Mouse (Mus musculus) megakaryocyte, embryonic 14.5 days (primary cell): ENCODE results near the gene Elf5. TPM values are rescaled to one million over a fixed set of nuclear protein-coding genes. Genes with fewer than 3 reads are reported as not detected.

ENCODE experiments used
- H3K27me3 ChIP-seq: replicated peaks from 2 replicates; pipeline ENCODE3; 2012; ENCODE audit warnings: inconsistent platforms
- H3K36me3 ChIP-seq: replicated peaks from 2 replicates; pipeline ENCODE3; 2012; ENCODE audit warnings: low read length, inconsistent platforms, mixed read lengths
- H3K4me1 ChIP-seq: 2 replicates; pipeline ENCODE4 v1.6.1; 2012; ENCODE audit warnings: inconsistent platforms
- H3K4me3 ChIP-seq: replicated peaks from 2 replicates; pipeline ENCODE3; 2012; ENCODE audit warnings: moderate library complexity, mild to moderate bottlenecking, inconsistent platforms
- H3K9me3 ChIP-seq: 2 replicates; pipeline ENCODE4 v1.6.1; 2012; ENCODE audit warnings: inconsistent platforms
- FLI1 ChIP-seq: IDR thresholded peaks from 2 replicates; pipeline ENCODE4 v1.6.1; 2012; ENCODE audit warnings: low read length, inconsistent platforms, mixed read lengths
- GATA1 ChIP-seq: IDR thresholded peaks from 3 replicates; pipeline ENCODE4 v1.6.1; 2012; ENCODE audit warnings: mixed read lengths, low read length, inconsistent platforms, borderline replicate concordance
- polyA plus RNA-seq: library from polyadenylated mRNA; stranded (reverse); fragments of >175 nt; gene quantifications from 2 replicates; pipeline ENCODE4 v1.2.3, GENCODE M21; 2012; ENCODE audit warnings: low replicate concordance; ENCODE audit not compliant: insufficient read depth

Gene Elf5
- not detected in 2 replicates for polyA plus RNA-seq

- H3K9me3 ChIP-seq, result no peaks in the 10 kb centered on the region
- TF ChIP-seq FLI1 (no peak), GATA1 (no peak)
- peaks cover 29% of the 10 kb centered on the region for H3K27me3 ChIP-seq
- no peaks in the 10 kb centered on the region for H3K4me1 ChIP-seq
- no peaks in the 10 kb centered on the region for H3K36me3 ChIP-seq
- no peak within 1 kb of the TSS for H3K4me3 ChIP-seq
Measured at GRCm38 (mm10) chr2:103411348-103411747, at the start of gene Elf5. TSS of gene Elf5 (plus strand) at chr2:103411688.

GRCm38 (mm10) chr2:103372541-103372940 is 38.9 kb upstream of the Elf5 start:
- Histone ChIP-seq H3K4me1 (no peaks in the 10 kb centered on the region), H3K27me3 (peaks cover 37% of the 10 kb centered on the region), H3K4me3 (no peak overlapping the region), H3K36me3 (no peaks in the 10 kb centered on the region), H3K9me3 (no peaks in the 10 kb centered on the region)
- TF ChIP-seq FLI1, result no peak

GRCm38 (mm10) chr2:103379502-103380160 is 31.9 kb upstream of the Elf5 start:
- peaks cover 20% of the 10 kb centered on the region for H3K27me3 ChIP-seq
- peaks cover 4% of the 10 kb centered on the region for H3K4me1 ChIP-seq
- no peaks in the 10 kb centered on the region for H3K9me3 ChIP-seq
- TF ChIP-seq FLI1 (no peak), GATA1 (no peak)
- H3K36me3 ChIP-seq, result no peaks in the 10 kb centered on the region
- no peak overlapping the region for H3K4me3 ChIP-seq

- H3K36me3 ChIP-seq, result no peaks in the 10 kb centered on the region
- TF ChIP-seq FLI1, result no peak
- TF ChIP-seq GATA1, result no peak
Measured at GRCm38 (mm10) chr2:103382174-103382573, 29.3 kb upstream of the Elf5 start.

GRCm38 (mm10) chr2:103387881-103388280 is 23.6 kb upstream of the Elf5 start:
- Histone ChIP-seq H3K9me3 (peaks cover 10% of the 10 kb centered on the region), H3K27me3 (peaks cover 12% of the 10 kb centered on the region), H3K4me1 (no peaks in the 10 kb centered on the region; the same call in 1 of the 2 replicates), H3K36me3 (no peaks in the 10 kb centered on the region), H3K4me3 (no peak overlapping the region)
- TF ChIP-seq GATA1 (no peak), FLI1 (no peak)

More at GRCm38 (mm10) chr2:103382174-103382573, 29.3 kb upstream of the Elf5 start:
- no peak overlapping the region for H3K4me3 ChIP-seq
- peaks cover 4% of the 10 kb centered on the region for H3K4me1 ChIP-seq
- peaks cover 7% of the 10 kb centered on the region for H3K27me3 ChIP-seq
- peaks cover 10% of the 10 kb centered on the region for H3K9me3 ChIP-seq

GRCm38 (mm10) chr2:103388311-103388710 is 23.2 kb upstream of the Elf5 start:
- Histone ChIP-seq H3K9me3 (peaks cover 10% of the 10 kb centered on the region), H3K36me3 (no peaks in the 10 kb centered on the region), H3K27me3 (peaks cover 13% of the 10 kb centered on the region), H3K4me1 (no peaks in the 10 kb centered on the region), H3K4me3 (no peak overlapping the region)
- TF ChIP-seq GATA1 (no peak), FLI1 (no peak)

- peaks cover 10% of the 10 kb centered on the region for H3K9me3 ChIP-seq
- TF ChIP-seq FLI1 (no peak), GATA1 (no peak)
- H3K27me3 ChIP-seq, result peaks cover 16% of the 10 kb centered on the region
- H3K4me1 ChIP-seq, result no peaks in the 10 kb centered on the region
- H3K36me3 ChIP-seq, result no peaks in the 10 kb centered on the region
- H3K4me3 ChIP-seq, result no peak overlapping the region
Measured at GRCm38 (mm10) chr2:103390086-103390988, 21.2 kb upstream of the Elf5 start.

- Histone ChIP-seq H3K4me3 (no peak overlapping the region), H3K9me3 (peaks cover 6% of the 10 kb centered on the region), H3K27me3 (peaks cover 16% of the 10 kb centered on the region), H3K4me1 (no peaks in the 10 kb centered on the region), H3K36me3 (no peaks in the 10 kb centered on the region)
- no peak for TF ChIP-seq GATA1
- TF ChIP-seq FLI1, result no peak
Measured at GRCm38 (mm10) chr2:103391626-103392025, 19.9 kb upstream of the Elf5 start.

- Histone ChIP-seq H3K9me3 (peaks cover 6% of the 10 kb centered on the region), H3K4me3 (no peak overlapping the region), H3K36me3 (no peaks in the 10 kb centered on the region), H3K4me1 (no peaks in the 10 kb centered on the region), H3K27me3 (peaks cover 8% of the 10 kb centered on the region)
- TF ChIP-seq FLI1 (no peak), GATA1 (no peak)
Measured at GRCm38 (mm10) chr2:103398110-103398509, 13.4 kb upstream of the Elf5 start.

GRCm38 (mm10) chr2:103400691-103401090 is 10.8 kb upstream of the Elf5 start:
- Histone ChIP-seq H3K9me3 (peaks cover 8% of the 10 kb centered on the region), H3K4me3 (no peak overlapping the region), H3K36me3 (no peaks in the 10 kb centered on the region), H3K27me3 (peaks cover 11% of the 10 kb centered on the region), H3K4me1 (no peaks in the 10 kb centered on the region)
- no peak for TF ChIP-seq GATA1
